Mouse (Mus musculus) naive thymus-derived CD4-positive, alpha-beta T cell, adult 5 months (primary cell): ENCODE results near the gene Omt2b. TPM values are rescaled to one million over a fixed set of nuclear protein-coding genes. Genes with fewer than 3 reads are reported as not detected.

Experiments
- polyA plus RNA-seq: library from polyadenylated mRNA; unstranded; fragments of 100-300 nt; shearing (Covaris generic); gene quantifications from one replicate; pipeline ENCODE4 v1.2.1, GENCODE M21; 2017

The Omt2b gene
- not detected for polyA plus RNA-seq

DNA sequence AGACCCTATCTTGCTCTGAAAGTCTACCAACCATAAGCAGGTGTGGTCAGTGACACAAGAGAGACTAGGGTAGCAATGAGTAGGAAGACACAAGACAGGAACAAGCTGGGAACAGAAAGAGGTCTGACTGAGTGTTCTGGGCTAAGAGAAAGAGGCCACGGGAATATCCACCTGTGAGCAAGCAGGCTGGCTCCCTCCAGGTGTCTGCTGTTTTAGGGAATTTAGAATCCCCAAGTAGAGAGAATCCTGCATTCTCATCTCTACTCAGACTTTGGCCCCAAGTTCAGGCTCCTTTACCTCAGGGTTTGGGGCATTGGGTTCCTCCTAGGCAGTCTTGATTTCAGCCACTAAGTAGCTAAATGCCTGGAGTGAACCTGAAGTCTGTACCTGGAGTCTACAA, at the start of gene Omt2b:
TSS of gene Omt2b (plus strand) at position 301 of the 400 bp plus-strand sequence.

DNA sequence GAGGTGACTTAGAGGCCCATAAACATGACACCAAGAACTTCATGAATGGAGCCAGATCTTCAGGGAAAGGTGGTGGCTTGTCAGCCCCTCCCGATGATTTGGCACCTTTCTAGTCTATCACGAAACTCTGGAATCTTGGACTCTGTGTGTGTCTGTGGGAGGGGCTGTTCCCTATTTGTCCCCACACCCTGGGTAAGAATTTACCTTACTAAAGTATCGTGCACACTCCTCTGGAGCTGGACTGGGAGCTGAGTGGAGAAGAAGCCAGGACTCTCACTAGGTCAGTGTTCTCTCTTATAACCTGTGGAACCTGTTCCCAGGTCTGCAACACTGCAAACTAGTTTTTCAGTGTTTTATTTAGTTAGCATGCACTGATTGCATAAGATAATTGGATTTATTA, 37.7 kb upstream of the Omt2b start, which contains the start of gene Gm10639:
TSS of gene Gm10639 (plus strand) at position 201 of the 400 bp plus-strand sequence.

DNA sequence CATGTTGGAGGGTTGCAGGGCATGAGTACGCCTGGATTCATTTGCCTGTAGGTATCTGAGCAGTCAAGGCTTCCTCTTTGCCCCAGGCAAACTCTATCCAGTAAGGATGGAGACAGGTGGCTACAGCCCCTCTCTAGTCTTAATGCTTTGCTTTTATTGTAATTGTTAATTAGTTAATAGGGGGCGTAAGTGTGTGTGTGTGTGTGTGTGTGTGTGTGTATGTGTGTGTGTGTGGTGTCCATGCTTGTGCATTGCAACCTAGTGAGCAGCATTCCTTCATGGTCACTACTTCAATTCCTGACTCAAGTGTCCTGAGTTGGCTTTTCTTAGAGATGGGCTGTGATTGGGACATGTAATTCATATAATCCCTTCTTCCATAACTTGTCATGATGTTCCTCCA, 12.7 kb upstream of the Omt2b start, which contains the start of gene Omt2a:
TSS of gene Omt2a (minus strand) at position 101 of the 400 bp plus-strand sequence.

DNA sequence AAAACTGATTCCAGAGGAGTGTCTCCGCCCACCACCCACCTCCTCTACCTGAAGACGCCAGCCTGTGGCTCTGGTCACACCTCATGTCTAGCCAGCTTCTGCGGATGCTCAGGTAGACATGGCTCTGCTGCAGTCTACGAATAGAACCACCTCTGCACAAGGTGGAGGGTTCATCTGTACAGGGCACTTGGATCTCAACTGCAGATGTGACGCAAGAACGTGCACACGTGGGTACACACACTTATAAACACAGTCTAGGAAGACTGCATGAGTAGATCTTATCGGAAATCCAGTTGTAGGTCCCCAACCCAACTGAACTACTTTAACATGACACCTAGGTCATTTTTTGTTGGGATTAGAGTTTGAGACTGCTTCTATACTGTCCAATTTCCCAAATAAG, 28.2 kb downstream of the Omt2b start, which contains the start of gene Gsta2:
TSS of gene Gsta2 (minus strand) at position 178 of the 400 bp plus-strand sequence.

DNA sequence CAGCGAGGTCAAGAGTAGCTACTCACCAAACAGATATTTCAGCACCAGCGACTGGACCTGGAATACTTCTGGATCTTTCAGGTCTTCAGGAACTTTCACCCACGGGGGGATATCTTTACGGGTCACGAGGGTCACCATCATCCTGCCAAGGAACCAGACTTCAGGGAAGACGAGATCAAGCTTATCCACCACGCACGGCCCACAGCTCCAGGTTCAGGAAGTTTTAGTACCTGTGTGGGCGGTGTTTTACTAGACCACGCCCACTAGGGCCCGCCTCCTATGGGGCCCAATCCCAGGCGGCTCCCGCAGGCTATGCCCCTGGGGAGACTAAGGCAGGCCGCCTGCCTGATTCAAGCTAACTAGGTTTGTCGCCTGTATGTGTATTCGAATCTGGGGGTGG, 40.6 kb downstream of the Omt2b start, which contains the start of gene Dppa5a:
TSS of gene Dppa5a (minus strand) at position 219 of the 400 bp plus-strand sequence.

DNA sequence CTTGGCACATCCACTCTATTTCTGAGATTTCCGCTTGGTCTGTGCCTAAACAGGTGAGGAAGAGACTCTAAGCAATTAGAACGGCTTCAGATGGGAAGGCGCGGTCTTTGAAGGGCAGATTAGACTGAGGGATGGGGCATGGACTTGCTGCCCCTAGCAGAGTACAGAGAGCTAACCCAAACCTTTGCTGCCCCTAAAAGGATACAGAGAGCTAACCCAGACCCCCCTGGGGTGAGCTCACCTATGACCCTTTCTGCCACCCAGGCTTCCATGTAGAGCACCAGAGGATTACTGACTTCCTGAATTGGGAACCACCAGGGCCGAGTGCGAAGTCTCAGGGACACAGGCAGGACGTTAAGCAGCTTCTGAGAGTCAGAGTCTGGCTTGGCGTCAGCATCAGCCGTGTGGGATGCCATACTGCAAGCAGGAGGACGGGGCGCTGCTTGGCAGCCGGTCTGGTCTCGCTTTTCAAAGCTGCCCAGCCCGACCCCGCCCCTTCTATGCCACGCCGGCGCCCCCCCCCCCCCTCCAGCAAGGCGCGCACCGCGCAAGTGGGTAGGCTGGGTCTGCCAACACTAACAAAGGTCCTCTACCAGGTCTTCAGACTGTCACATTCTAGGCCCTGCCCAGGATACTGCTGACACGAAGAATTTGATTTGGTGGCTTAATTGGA, 50.9 kb downstream of the Omt2b start, which contains the start of gene Ooep:
TSS of gene Ooep (minus strand) at position 613 of the 673 bp plus-strand sequence.

Other genes with a start within 250 kb of the Omt2b start
- gene Fbxo9, start 218.5 kb upstream of the Omt2b start, polyA plus RNA-seq = 88.6 TPM
- gene Ick, start 218.4 kb upstream of the Omt2b start, polyA plus RNA-seq = 8.4 TPM
- gene Gsta4, start 144.8 kb upstream of the Omt2b start, polyA plus RNA-seq = 3.1 TPM
- not detected for gene Gsta1, start 96.9 kb upstream of the Omt2b start, polyA plus RNA-seq
- not detected for gene Gm3776, start 70.5 kb upstream of the Omt2b start, polyA plus RNA-seq
- not detected for gene Gm10639, start 37.7 kb upstream of the Omt2b start, polyA plus RNA-seq
- gene Omt2a, start 12.8 kb upstream of the Omt2b start, polyA plus RNA-seq = not detected
- gene Gsta2, start 28.2 kb downstream of the Omt2b start, polyA plus RNA-seq = not detected
- gene Dppa5a, start 40.6 kb downstream of the Omt2b start, polyA plus RNA-seq = not detected
- not detected for gene Ooep, start 51.1 kb downstream of the Omt2b start, polyA plus RNA-seq
- gene Ddx43, start 68.2 kb downstream of the Omt2b start, polyA plus RNA-seq = 3.3 TPM
- gene Cgas, start 115.6 kb downstream of the Omt2b start, polyA plus RNA-seq = 3.3 TPM
- 27.7 TPM for gene Mto1, start 120.6 kb downstream of the Omt2b start, polyA plus RNA-seq
- gene Gm17324, start 121.2 kb downstream of the Omt2b start, polyA plus RNA-seq = 1.7 TPM
- gene Eef1a1, start 161.6 kb downstream of the Omt2b start, polyA plus RNA-seq = 6,770 TPM